Mouse (Mus musculus) lung, postnatal 0 days (tissue): ENCODE results near the gene Hhatl.

Source experiments
- CTCF ChIP-seq: IDR thresholded peaks from 2 replicates; pipeline ENCODE4 v1.5.1; 2016; ENCODE audit warnings: antibody characterized with exemption, mild to moderate bottlenecking
- EP300 ChIP-seq: IDR thresholded peaks from 2 replicates; pipeline ENCODE4 v1.6.1; 2016; ENCODE audit warnings: antibody characterized with exemption, mild to moderate bottlenecking, control low read depth

- no peak for TF ChIP-seq EP300
- TF ChIP-seq CTCF, result no peak
Observed at GRCm38 (mm10) chr9:121833825-121834224, 41.5 kb upstream of the Hhatl start.
